Mouse (Mus musculus) midbrain, embryonic 12.5 days (tissue): ENCODE results near the gene Cpne5. TPM values are rescaled to one million over a fixed set of nuclear protein-coding genes. Genes with fewer than 3 reads are reported as not detected.

Source experiments
- ATAC-seq: fragments of 200-750 bp; cut with Nextera tagmentation; 2 replicates; pipeline ENCODE4 v1.8.0; 2017; ENCODE audit warnings: low read depth, moderate TSS enrichment, moderate library complexity; ENCODE audit not compliant: low FRiP score
- H3K27ac ChIP-seq: fragments of 300-500 bp; sonication (generic); replicated peaks from 2 replicates; pipeline ENCODE4 v1.5.1; 2016; ENCODE audit warnings: mild to moderate bottlenecking
- H3K27me3 ChIP-seq: fragments of 300-500 bp; sonication (generic); 2 replicates; pipeline ENCODE4 v1.6.1; 2016; ENCODE audit warnings: mild to moderate bottlenecking
- H3K36me3 ChIP-seq: fragments of 300-500 bp; sonication (generic); 2 replicates; pipeline ENCODE4 v1.6.1; 2016
- H3K4me1 ChIP-seq: fragments of 300-500 bp; sonication (generic); 2 replicates; pipeline ENCODE4 v1.6.1; 2016
- H3K4me2 ChIP-seq: fragments of 300-500 bp; sonication (generic); replicated peaks from 2 replicates; pipeline ENCODE4 v1.6.1; 2016; ENCODE audit warnings: mild to moderate bottlenecking, moderate library complexity
- H3K4me3 ChIP-seq: fragments of 300-500 bp; sonication (generic); 2 replicates; pipeline ENCODE4 v1.5.1; 2016; ENCODE audit warnings: mild to moderate bottlenecking
- H3K9ac ChIP-seq: fragments of 300-500 bp; sonication (generic); replicated peaks from 2 replicates; pipeline ENCODE4 v1.6.1; 2016; ENCODE audit warnings: mild to moderate bottlenecking, moderate library complexity
- H3K9me3 ChIP-seq: fragments of 300-500 bp; sonication (generic); 2 replicates; pipeline ENCODE4 v1.6.1; 2016; ENCODE audit warnings: mild to moderate bottlenecking
- WGBS: fragments of 180-500 bp; shearing (Covaris S2); methylation state at CpG from one replicate; pipeline ENCODE4 v1.1.7; 2016; 5-methylcytosine and 5-hydroxymethylcytosine counted together
- polyA plus RNA-seq: library from polyadenylated mRNA; unstranded; fragments of >200 nt; fragmentation: Nextera tagmentation; extraction: Ambion mirVana; gene quantifications from 2 replicates; pipeline ENCODE4 v1.2.1, GENCODE M21; 2016

Cpne5 gene
- polyA plus RNA-seq, 1 experiment from 2014 or later: 12.6 TPM

GRCm38 (mm10) chr17:29236111-29236510 lies 1.9 kb downstream of the Cpne5 start:
- Histone ChIP-seq H3K27me3 (peaks cover 54% of the 10 kb centered on the region), H3K27ac (no peak overlapping the region), H3K9ac (no peak overlapping the region), H3K4me3 (no peak overlapping the region), H3K36me3 (no peaks in the 10 kb centered on the region), H3K4me1 (peaks cover 28% of the 10 kb centered on the region), H3K9me3 (no peaks in the 10 kb centered on the region), H3K4me2 (no peak overlapping the region)
- WGBS: 65% methylated on average over 7 of the region's 7 CpGs
- ATAC-seq: no peak

- H3K9ac ChIP-seq: no peak overlapping the region
- no peak overlapping the region for H3K4me2 ChIP-seq
- no peak overlapping the region for H3K27ac ChIP-seq
- H3K27me3 ChIP-seq: peaks cover 16% of the 10 kb centered on the region
- ATAC-seq: no peak
- H3K4me3 ChIP-seq: no peak overlapping the region
- no peaks in the 10 kb centered on the region for H3K9me3 ChIP-seq
- WGBS: 89% methylated on average over 10 of the region's 10 CpGs
- peaks cover 7% of the 10 kb centered on the region; the same call in 1 of the 2 replicates for H3K4me1 ChIP-seq
- no peaks in the 10 kb centered on the region for H3K36me3 ChIP-seq
Observed at GRCm38 (mm10) chr17:29231109-29231508, 6.9 kb downstream of the Cpne5 start.

GRCm38 (mm10) chr17:29220631-29221030 lies 17.3 kb downstream of the Cpne5 start:
- WGBS: 55% methylated on average over 14 of the region's 14 CpGs
- Histone ChIP-seq H3K27ac (no peak overlapping the region), H3K4me1 (peaks cover 22% of the 10 kb centered on the region), H3K4me3 (no peak overlapping the region), H3K9me3 (no peaks in the 10 kb centered on the region), H3K36me3 (no peaks in the 10 kb centered on the region), H3K4me2 (no peak overlapping the region), H3K9ac (no peak overlapping the region; the same call in 1 of the 2 replicates), H3K27me3 (peaks cover 10% of the 10 kb centered on the region; the same call in 1 of the 2 replicates)
- ATAC-seq: no peak

GRCm38 (mm10) chr17:29218017-29218416 lies 19.9 kb downstream of the Cpne5 start:
- no peaks in the 10 kb centered on the region for H3K36me3 ChIP-seq
- H3K9me3 ChIP-seq: no peaks in the 10 kb centered on the region
- WGBS: 87% methylated on average over 5 of the region's 5 CpGs
- no peak for ATAC-seq
- H3K4me1 ChIP-seq: peaks cover 48% of the 10 kb centered on the region
- no peak overlapping the region for H3K4me2 ChIP-seq
- H3K4me3 ChIP-seq: no peak overlapping the region
- H3K9ac ChIP-seq: no peak overlapping the region
- no peak overlapping the region for H3K27ac ChIP-seq
- peaks cover 19% of the 10 kb centered on the region; the same call in 1 of the 2 replicates for H3K27me3 ChIP-seq

- no peak for ATAC-seq
- WGBS: 74% methylated on average over 7 of the region's 7 CpGs
- H3K9me3 ChIP-seq: no peaks in the 10 kb centered on the region
- H3K4me1 ChIP-seq: peaks cover 54% of the 10 kb centered on the region
- H3K36me3 ChIP-seq: no peaks in the 10 kb centered on the region
- H3K9ac ChIP-seq: no peak overlapping the region
- H3K4me2 ChIP-seq: no peak overlapping the region
- H3K4me3 ChIP-seq: no peak overlapping the region
- peaks cover 24% of the 10 kb centered on the region for H3K27me3 ChIP-seq
- H3K27ac ChIP-seq: no peak overlapping the region
Observed at GRCm38 (mm10) chr17:29216078-29216477, 21.9 kb downstream of the Cpne5 start.

GRCm38 (mm10) chr17:29214655-29215054 lies 23.3 kb downstream of the Cpne5 start:
- peaks cover 24% of the 10 kb centered on the region for H3K27me3 ChIP-seq
- WGBS: 7% methylated on average over 10 of the region's 10 CpGs
- H3K4me2 ChIP-seq: peak overlapping the region; percentile 39
- H3K4me1 ChIP-seq: peaks cover 45% of the 10 kb centered on the region
- H3K36me3 ChIP-seq: no peaks in the 10 kb centered on the region
- peak; percentile 42; the same call in 1 of the 2 replicates for ATAC-seq
- no peaks in the 10 kb centered on the region for H3K9me3 ChIP-seq
- H3K9ac ChIP-seq: no peak overlapping the region
- no peak overlapping the region for H3K4me3 ChIP-seq
- peak overlapping the region; percentile 75 for H3K27ac ChIP-seq

GRCm38 (mm10) chr17:29214193-29214456 lies 23.8 kb downstream of the Cpne5 start:
- Histone ChIP-seq H3K36me3 (no peaks in the 10 kb centered on the region), H3K4me3 (no peak overlapping the region), H3K27ac (peak overlapping the region; percentile 75), H3K9ac (no peak overlapping the region), H3K9me3 (no peaks in the 10 kb centered on the region), H3K27me3 (peaks cover 24% of the 10 kb centered on the region), H3K4me2 (peak overlapping the region; percentile 39), H3K4me1 (peaks cover 45% of the 10 kb centered on the region)
- 41% methylated on average over 4 of the region's 4 CpGs for WGBS
- no peak; the same call in 1 of the 2 replicates for ATAC-seq

- WGBS: 5% methylated on average over 12 of the region's 12 CpGs
- Histone ChIP-seq H3K9ac (no peak overlapping the region), H3K27me3 (peaks cover 24% of the 10 kb centered on the region), H3K9me3 (no peaks in the 10 kb centered on the region), H3K4me1 (peaks cover 45% of the 10 kb centered on the region), H3K4me2 (peak overlapping the region; percentile 39), H3K4me3 (peak overlapping the region; percentile 10; the same call in 1 of the 2 replicates), H3K36me3 (no peaks in the 10 kb centered on the region), H3K27ac (peak overlapping the region; percentile 75)
- peak; percentile 65 for ATAC-seq
Observed at GRCm38 (mm10) chr17:29213381-29214192, 24.4 kb downstream of the Cpne5 start.

GRCm38 (mm10) chr17:29211836-29212235 lies 26.1 kb downstream of the Cpne5 start:
- peaks cover 24% of the 10 kb centered on the region for H3K27me3 ChIP-seq
- ATAC-seq: no peak
- H3K27ac ChIP-seq: no peak overlapping the region
- H3K36me3 ChIP-seq: no peaks in the 10 kb centered on the region
- H3K4me3 ChIP-seq: no peak overlapping the region
- H3K9ac ChIP-seq: no peak overlapping the region
- WGBS: 49% methylated on average over 7 of the region's 7 CpGs
- peaks cover 45% of the 10 kb centered on the region for H3K4me1 ChIP-seq
- no peaks in the 10 kb centered on the region for H3K9me3 ChIP-seq
- no peak overlapping the region for H3K4me2 ChIP-seq

GRCm38 (mm10) chr17:29210037-29210436 lies 27.9 kb downstream of the Cpne5 start:
- Histone ChIP-seq H3K4me2 (no peak overlapping the region), H3K9ac (no peak overlapping the region), H3K9me3 (no peaks in the 10 kb centered on the region), H3K27ac (no peak overlapping the region), H3K4me1 (peaks cover 32% of the 10 kb centered on the region), H3K36me3 (no peaks in the 10 kb centered on the region), H3K4me3 (no peak overlapping the region), H3K27me3 (peaks cover 9% of the 10 kb centered on the region; the same call in 1 of the 2 replicates)
- ATAC-seq: no peak
- WGBS: 86% methylated on average over 3 of the region's 3 CpGs

- Histone ChIP-seq H3K27me3 (no peaks in the 10 kb centered on the region), H3K9me3 (no peaks in the 10 kb centered on the region), H3K9ac (no peak overlapping the region), H3K27ac (no peak overlapping the region), H3K36me3 (no peaks in the 10 kb centered on the region), H3K4me3 (no peak overlapping the region), H3K4me2 (no peak overlapping the region), H3K4me1 (no peaks in the 10 kb centered on the region)
- no peak for ATAC-seq
- 85% methylated on average over 7 of the region's 7 CpGs for WGBS
Observed at GRCm38 (mm10) chr17:29206052-29206451, 31.9 kb downstream of the Cpne5 start.

- Histone ChIP-seq H3K4me2 (no peak overlapping the region), H3K4me3 (no peak overlapping the region), H3K9me3 (no peaks in the 10 kb centered on the region), H3K27me3 (no peaks in the 10 kb centered on the region), H3K9ac (no peak overlapping the region), H3K36me3 (no peaks in the 10 kb centered on the region), H3K27ac (no peak overlapping the region), H3K4me1 (peaks cover 12% of the 10 kb centered on the region)
- no peak for ATAC-seq
- WGBS: 86% methylated on average over 6 of the region's 6 CpGs
Observed at GRCm38 (mm10) chr17:29202604-29203003, 35.4 kb downstream of the Cpne5 start.
